Mouse (Mus musculus) CD8-positive naive resting alpha-beta T cell, adult 2 months (primary cell): ENCODE data around the gene Gm21693.
A peak's percentile ranks its signal among the peaks of the same experiment; 100 is the strongest.
"Not testable (repeated sequence)": the region's sequence is repeated elsewhere in the genome, so short reads cannot be mapped to it uniquely, and the experiment has no call there.

Source experiments
- DNase-seq, 2 experiments: peaks; one replicate each; pipeline ENCODE4 v3.0.0; 2022; ENCODE audit warnings: low read depth in 2 of 2, low spot score in 2 of 2

Gene Gm21693

GRCm38 (mm10) chrY:3345229-3345628 is at the start of gene Gm21693:
Gene Gm21693 (minus strand): TSS chrY:3345329.
- not testable (repeated sequence) for DNase-seq

GRCm38 (mm10) chrY:3340661-3341060 is 4.5 kb downstream of the Gm21693 start:
- peak; percentile 14 for DNase-seq

GRCm38 (mm10) chrY:3306349-3306748 is 38.8 kb downstream of the Gm21693 start, which contains the start of gene Gm21677:
Gene Gm21677 (minus strand): TSS chrY:3306449.
- not testable (repeated sequence) for DNase-seq
